Mouse (Mus musculus): Measurements from ENCODE around the gene Heatr5b. TPM values are rescaled to one million over a fixed set of nuclear protein-coding genes. Genes with fewer than 3 reads are reported as not detected.

Heatr5b gene
- total and polyA plus RNA-seq, 3 experiments: 9.8 to 19.9 TPM; not detected in 1

GRCm38 (mm10) chr17:78726746-78727449 lies 108.3 kb downstream of the Heatr5b start:
- H3K4me3 ChIP-seq (ENCODE audit: control insufficient read depth in 1 of 2, insufficient read depth in 1 of 2, low read depth in 2 of 2, low read length in 2 of 2): no peak overlapping the region
- no peak overlapping the region for H3K9ac ChIP-seq (ENCODE audit: control insufficient read depth, low read depth, low read length, poor library complexity, severe bottlenecking)
- DNase-seq (ENCODE audit: low read depth, low spot score): no peak
- peaks cover 13% of the 10 kb centered on the region; the same call in 1 of the 2 replicates for H3K79me2 ChIP-seq (ENCODE audit: control insufficient read depth, insufficient read depth, low read length, poor library complexity)
- peaks cover 0 to 10% of the 10 kb centered on the region in 2 experiments; a peak in 3 of 4 replicates for H3K36me3 ChIP-seq (ENCODE audit: control insufficient read depth in 1 of 2, insufficient read depth in 2 of 2, low read length in 2 of 2)
- H3K4me1 ChIP-seq (ENCODE audit: control insufficient read depth in 1 of 2, insufficient read depth in 2 of 2, low read length in 2 of 2): peaks cover 4 to 7% of the 10 kb centered on the region in 2 experiments
- H3K27ac ChIP-seq (ENCODE audit: control insufficient read depth, low read depth, low read length): no peak overlapping the region
- no peaks in the 10 kb centered on the region for H3K9me3 ChIP-seq (replicated peaks; ENCODE audit: insufficient read depth, low read length)
- TF ChIP-seq ELF1 (IDR thresholded peaks at IDR 0.05; ENCODE audit: low read depth, low read length) (no peak), MEF2A (IDR thresholded peaks at IDR 0.05; ENCODE audit: extremely low read depth, insufficient replicate concordance, low read depth, low read length, poor library complexity, severe bottlenecking) (no peak), E2F4 (IDR thresholded peaks at IDR 0.05; ENCODE audit: borderline replicate concordance, low read depth, low read length) (no peak), KAT2A (conservative IDR thresholded peaks at IDR 0.05; ENCODE audit: low read depth, low read length) (no peak), CHD2 (IDR thresholded peaks at IDR 0.05; ENCODE audit: low read length) (no peak), ZMIZ1 (IDR thresholded peaks at IDR 0.05; ENCODE audit: low read depth, low read length) (no peak), TCF12 (IDR thresholded peaks at IDR 0.05; ENCODE audit: low read depth, low read length) (no peak), MAZ (IDR thresholded peaks at IDR 0.05; ENCODE audit: low read depth, low read length) (no peak), POLR2AphosphoS2 (IDR thresholded peaks at IDR 0.05; ENCODE audit: low read length) (no peak)
- H3K27me3 ChIP-seq (ENCODE audit: control insufficient read depth in 1 of 2, insufficient read depth in 2 of 2, low read length in 2 of 2): no peaks in the 10 kb centered on the region

GRCm38 (mm10) chr17:78724461-78725055 lies 110.6 kb downstream of the Heatr5b start:
- Histone ChIP-seq H3K4me1 (ENCODE audit: control insufficient read depth in 1 of 2, insufficient read depth in 2 of 2, low read length in 2 of 2) (peaks cover 4 to 7% of the 10 kb centered on the region in 2 experiments), H3K36me3 (ENCODE audit: control insufficient read depth in 1 of 2, insufficient read depth in 2 of 2, low read length in 2 of 2) (peaks cover 0 to 10% of the 10 kb centered on the region in 2 experiments; a peak in 3 of 4 replicates), H3K4me3 (ENCODE audit: control insufficient read depth in 1 of 2, insufficient read depth in 1 of 2, low read depth in 2 of 2, low read length in 2 of 2) (no peak overlapping the region), H3K27me3 (ENCODE audit: control insufficient read depth in 1 of 2, insufficient read depth in 2 of 2, low read length in 2 of 2) (no peaks in the 10 kb centered on the region), H3K9me3 (replicated peaks; ENCODE audit: insufficient read depth, low read length) (no peaks in the 10 kb centered on the region), H3K9ac (ENCODE audit: control insufficient read depth, low read depth, low read length, poor library complexity, severe bottlenecking) (no peak overlapping the region), H3K79me2 (ENCODE audit: control insufficient read depth, insufficient read depth, low read length, poor library complexity) (peaks cover 8% of the 10 kb centered on the region; the same call in 1 of the 2 replicates), H3K27ac (ENCODE audit: control insufficient read depth, low read depth, low read length) (no peak overlapping the region)
- DNase-seq (ENCODE audit: low read depth, low spot score): peak; percentile 59
- no peak for TF ChIP-seq POLR2AphosphoS5 (IDR thresholded peaks at IDR 0.05; ENCODE audit: borderline replicate concordance, low read depth, low read length)
- TF ChIP-seq GATA1 (IDR thresholded peaks at IDR 0.05; ENCODE audit: low read depth, low read length): 0 out of 2 replicates have a peak, but pooled peaks have one; percentile 30
- TF ChIP-seq MAZ (IDR thresholded peaks at IDR 0.05; ENCODE audit: low read depth, low read length): 0 out of 2 replicates have a peak, but pooled peaks have one; percentile 41
- peak; percentile 78 for TF ChIP-seq GABPA (IDR thresholded peaks at IDR 0.05; ENCODE audit: low read depth, low read length)
- TF ChIP-seq E2F4 (IDR thresholded peaks at IDR 0.05; ENCODE audit: borderline replicate concordance, low read depth, low read length): no peak
- TF ChIP-seq JUND (IDR thresholded peaks at IDR 0.05; ENCODE audit: low read depth, low read length): no peak
- no peak for TF ChIP-seq RCOR1 (IDR thresholded peaks at IDR 0.05; ENCODE audit: low read depth, low read length)
- TF ChIP-seq MXI1 (IDR thresholded peaks at IDR 0.05; ENCODE audit: low read depth, low read length): peak; percentile 52; the same call in 1 of the 2 replicates
- TF ChIP-seq CTCF (IDR thresholded peaks at IDR 0.05 in 2 of 3, conservative IDR thresholded peaks at IDR 0.05 in 1 of 3; ENCODE audit: control insufficient read depth in 1 of 3, insufficient read depth in 1 of 3, low read depth in 2 of 3, low read length in 3 of 3, poor library complexity in 1 of 3, severe bottlenecking in 1 of 3): no peak
- no peak for TF ChIP-seq NRF1 (IDR thresholded peaks at IDR 0.05; ENCODE audit: insufficient read depth, low read depth, low read length, poor library complexity, severe bottlenecking)
- TF ChIP-seq ZKSCAN1 (IDR thresholded peaks at IDR 0.05; ENCODE audit: low read depth, low read length): no peak
- TF ChIP-seq ZMIZ1 (IDR thresholded peaks at IDR 0.05; ENCODE audit: low read depth, low read length): no peak
- TF ChIP-seq BHLHE40 (IDR thresholded peaks at IDR 0.05; ENCODE audit: borderline replicate concordance, low read depth, low read length): peak; percentile 60; the same call in 1 of the 2 replicates
- no peak for TF ChIP-seq ZNF384 (IDR thresholded peaks at IDR 0.05; ENCODE audit: low read depth, low read length)
- peak; percentile 49; the same call in 1 of the 2 replicates for TF ChIP-seq MAX (IDR thresholded peaks at IDR 0.05; ENCODE audit: low read length)
- TF ChIP-seq SIN3A (IDR thresholded peaks at IDR 0.05; ENCODE audit: low read length): peak; percentile 64; the same call in 1 of the 2 replicates
- no peak for TF ChIP-seq MYC (IDR thresholded peaks at IDR 0.05; ENCODE audit: low read depth, low read length)
- no peak for TF ChIP-seq NELFE (IDR thresholded peaks at IDR 0.05; ENCODE audit: low read depth, low read length)
- peak; percentile 42; the same call in 1 of the 2 replicates for TF ChIP-seq MEF2A (IDR thresholded peaks at IDR 0.05; ENCODE audit: extremely low read depth, insufficient replicate concordance, low read depth, low read length, poor library complexity, severe bottlenecking)
- TF ChIP-seq ETS1 (IDR thresholded peaks at IDR 0.05; ENCODE audit: low read depth, low read length): peak; percentile 84
- 0 out of 2 replicates have a peak, but pooled peaks have one; percentile 24 for TF ChIP-seq TCF12 (IDR thresholded peaks at IDR 0.05; ENCODE audit: low read depth, low read length)
- no peak for TF ChIP-seq MYB (IDR thresholded peaks at IDR 0.05; ENCODE audit: low read depth, low read length)
- 0 out of 2 replicates have a peak, but pooled peaks have one; percentile 16 for TF ChIP-seq HCFC1 (IDR thresholded peaks at IDR 0.05; ENCODE audit: low read depth, low read length)
- no peak for TF ChIP-seq KAT2A (conservative IDR thresholded peaks at IDR 0.05; ENCODE audit: low read depth, low read length)
- TF ChIP-seq POLR2AphosphoS2 (IDR thresholded peaks at IDR 0.05; ENCODE audit: low read length): no peak

Data from MEL (cell line).